In the genomic region with DNA sequence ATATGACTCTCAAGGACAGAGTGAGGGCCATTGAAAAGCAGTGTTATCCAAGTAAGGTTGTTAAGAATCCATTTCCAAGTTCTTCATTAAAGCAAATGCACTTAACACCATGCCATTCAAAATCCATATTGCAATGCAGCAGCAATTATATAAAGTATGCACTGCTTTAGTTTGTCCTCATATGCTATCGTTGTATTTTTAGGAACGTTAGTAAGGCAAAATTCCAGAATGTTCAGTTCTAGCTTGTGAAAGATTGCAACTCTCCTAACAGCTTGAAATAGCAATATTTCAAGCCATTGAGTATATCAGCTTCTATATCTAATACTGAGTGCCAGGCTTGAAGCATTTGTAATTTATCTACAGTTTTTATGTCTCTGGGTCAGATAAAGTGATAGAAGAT, we compare ENCODE assay signal across 19 mouse cellular contexts.
"Had no signal": no experiment of that assay in that cellular context is flagged by ENCODE, and none has a peak within 500 bp of the region (broad histone marks: within the 10 kb centered on the region; RNA-seq: fewer than 3 reads in every experiment).

No protein-coding gene starts in this region.

- DNase-seq: lung, adult 18-20 months; lung, embryonic 14.5 days; lung, postnatal 10 days; lung, postnatal 4 days; midbrain, embryonic 14.5 days; retina, postnatal 1 day; right cerebral cortex, adult 18-20 months; right cerebral cortex, postnatal 25 days; right cerebral cortex, postnatal 4 days; spleen, adult 18-20 months; thymus, adult 2 months; thymus, postnatal 25 days; thymus, postnatal 4 days had no signal

- H3K4me2 ChIP-seq: lung, embryonic 14.5 days; midbrain, embryonic 12.5 days; neural tube, embryonic 13.5 days; neural tube, embryonic 15.5 days had no signal

- ATAC-seq: midbrain, embryonic 16.5 days had no signal

- H3K9me3 ChIP-seq: midbrain, embryonic 10.5 days; midbrain, embryonic 12.5 days; neural tube, embryonic 13.5 days; neural tube, embryonic 15.5 days had no signal

- H3K27me3 ChIP-seq: midbrain, embryonic 12.5 days; neural tube, embryonic 13.5 days; neural tube, embryonic 15.5 days had no signal

- H3K27ac ChIP-seq: midbrain, embryonic 10.5 days; midbrain, embryonic 12.5 days; neural tube, embryonic 13.5 days; neural tube, embryonic 15.5 days had no signal

- H3K4me3 ChIP-seq: midbrain, embryonic 10.5 days; midbrain, embryonic 12.5 days; myocyte; neural tube, embryonic 13.5 days; neural tube, embryonic 15.5 days had no signal

- H3K9ac ChIP-seq: lung, embryonic 14.5 days; midbrain, embryonic 12.5 days; neural tube, embryonic 13.5 days; neural tube, embryonic 15.5 days had no signal

- H3K36me3 ChIP-seq: midbrain, embryonic 10.5 days; midbrain, embryonic 12.5 days; neural tube, embryonic 13.5 days; neural tube, embryonic 15.5 days had no signal

- H3K4me1 ChIP-seq: midbrain, embryonic 10.5 days; midbrain, embryonic 12.5 days; neural tube, embryonic 13.5 days; neural tube, embryonic 15.5 days had no signal
